Mouse (Mus musculus) myocyte (in vitro differentiated cells): ENCODE data around the gene Ank2.
"Not testable (repeated sequence)": the region's sequence is repeated elsewhere in the genome, so short reads cannot be mapped to it uniquely, and the experiment has no call there.

Experiments used
- CEBPB ChIP-seq: IDR thresholded peaks from 2 replicates; pipeline ENCODE4 v1.6.1; 2011; ENCODE audit warnings: mild to moderate bottlenecking, moderate library complexity; ENCODE audit not compliant: poor library complexity, insufficient read depth, severe bottlenecking
- MYOD1 ChIP-seq, 3 experiments: IDR thresholded peaks; one replicate each; pipeline ENCODE4 v1.6.1; 2011; ENCODE audit warnings: control low read depth in 2 of 3, low read depth in 2 of 3, mild to moderate bottlenecking in 2 of 3, moderate library complexity in 1 of 3; ENCODE audit not compliant: insufficient read length in 2 of 3, control insufficient read depth in 1 of 3
- POLR2A ChIP-seq: IDR thresholded peaks from one replicate; pipeline ENCODE4 v1.6.1; 2011; ENCODE audit warnings: low read depth, mild to moderate bottlenecking, control low read depth, moderate library complexity; ENCODE audit not compliant: insufficient read length
- REST ChIP-seq: IDR thresholded peaks from one replicate; pipeline ENCODE4 v1.6.1; 2011; ENCODE audit warnings: mild to moderate bottlenecking, control low read depth, moderate library complexity; ENCODE audit not compliant: insufficient read depth, insufficient read length
- TCF12 ChIP-seq: IDR thresholded peaks from one replicate; pipeline ENCODE4 v1.6.1; 2011; ENCODE audit warnings: mild to moderate bottlenecking, control low read depth; ENCODE audit not compliant: poor library complexity, insufficient read depth, severe bottlenecking

DNA sequence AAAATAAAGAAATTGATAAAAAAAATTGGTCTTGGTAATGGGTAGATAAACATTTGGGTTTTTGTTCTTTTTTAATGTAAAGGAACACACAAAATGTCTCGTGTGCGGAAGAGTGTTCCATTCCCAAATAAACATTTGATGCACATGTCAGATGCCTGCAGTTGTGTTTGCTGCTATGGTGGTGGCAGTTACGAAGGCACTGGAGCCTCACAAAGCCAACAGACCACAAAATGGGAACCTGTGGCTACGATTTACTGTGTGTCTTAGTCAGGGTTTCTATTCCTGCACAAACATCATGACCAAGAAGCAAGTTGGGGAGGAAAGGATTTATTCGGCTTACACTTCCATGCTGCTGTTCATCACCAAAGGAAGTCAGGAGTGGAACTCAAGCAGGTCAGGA, 178.1 kb downstream of the Ank2 start:
- not testable (repeated sequence) for TF ChIP-seq MYOD1 (IDR thresholded peaks at IDR 0.05; ENCODE audit: control insufficient read depth in 1 of 3, insufficient read length in 2 of 3, low read depth in 2 of 3); POLR2A; CEBPB; TCF12; REST
